Mouse (Mus musculus): Measurements from ENCODE around the gene Smoc1.

DNA sequence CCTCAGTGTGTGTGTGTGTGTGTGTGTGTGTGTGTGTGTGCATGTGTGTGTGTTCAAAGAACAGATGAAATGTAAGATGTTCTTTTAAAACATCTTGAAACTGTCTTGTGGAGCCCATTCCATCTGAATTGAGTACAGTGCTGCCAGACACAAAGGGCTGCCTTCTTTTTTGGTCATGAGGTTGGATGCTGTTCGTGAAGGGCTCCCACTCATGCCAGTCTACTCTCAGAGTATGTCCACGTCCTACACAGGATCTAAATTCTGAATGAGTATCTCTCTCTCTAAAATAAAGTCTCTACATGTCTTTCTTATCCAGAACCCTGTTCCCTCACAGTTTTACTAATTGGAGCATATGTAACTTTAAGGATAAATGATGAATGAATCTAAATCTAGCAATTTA lies 182.0 kb downstream of the Smoc1 start:
- TF ChIP-seq CTCF (IDR thresholded peaks at IDR 0.05; ENCODE audit: low read depth) (no peak), EP300 (IDR thresholded peaks at IDR 0.05; ENCODE audit: low read depth) (no peak)

Measured in liver, postnatal 0 days (tissue).